Mouse (Mus musculus) NIH3T3 (cell line): ENCODE data around the gene Dhdh.
"Not testable (repeated sequence)": the region's sequence is repeated elsewhere in the genome, so short reads cannot be mapped to it uniquely, and the experiment has no call there.

Experiments
- DNase-seq: peaks from one replicate; pipeline ENCODE4 v3.0.0-alpha.2; 2012; ENCODE audit warnings: low read depth

Dhdh gene

GRCm38 (mm10) chr7:45488293-45489204 is at the start of gene Dhdh:
TSS of gene Dhdh (minus strand) at chr7:45488805.
- no peak for DNase-seq

GRCm38 (mm10) chr7:45537602-45538001 is 49.0 kb upstream of the Dhdh start:
- no peak for DNase-seq

- DNase-seq = peak; percentile 64
Observed at GRCm38 (mm10) chr7:45535676-45536075, 47.1 kb upstream of the Dhdh start.

- DNase-seq = peak; percentile 62
Observed at GRCm38 (mm10) chr7:45530643-45531042, 42.0 kb upstream of the Dhdh start.

- peak; percentile 63 for DNase-seq
Observed at GRCm38 (mm10) chr7:45529461-45529860, 40.9 kb upstream of the Dhdh start.

GRCm38 (mm10) chr7:45527169-45527568 is 38.6 kb upstream of the Dhdh start:
- DNase-seq = not testable (repeated sequence)

GRCm38 (mm10) chr7:45526474-45527120 is 38.0 kb upstream of the Dhdh start:
- peak; percentile 60 for DNase-seq

GRCm38 (mm10) chr7:45525809-45526473 is 37.3 kb upstream of the Dhdh start, which contains the start of the genes Ppp1r15a and Plekha4:
TSS of gene Ppp1r15a (minus strand) at chr7:45526268.
TSS of gene Plekha4 (plus strand) at chr7:45526330.
- DNase-seq = peak; percentile 98

- DNase-seq = peak; percentile 68
Observed at GRCm38 (mm10) chr7:45524841-45525621, 36.4 kb upstream of the Dhdh start.

GRCm38 (mm10) chr7:45523678-45524170 is 35.1 kb upstream of the Dhdh start:
- no peak for DNase-seq

- DNase-seq = peak; percentile 38
Observed at GRCm38 (mm10) chr7:45522957-45523676, 34.5 kb upstream of the Dhdh start.

- DNase-seq = no peak
Observed at GRCm38 (mm10) chr7:45522194-45522752, 33.7 kb upstream of the Dhdh start.

GRCm38 (mm10) chr7:45521728-45522184 is 33.2 kb upstream of the Dhdh start:
- DNase-seq = peak; percentile 75

GRCm38 (mm10) chr7:45520605-45521004 is 32.0 kb upstream of the Dhdh start:
- no peak for DNase-seq

- DNase-seq = peak; percentile 37
Observed at GRCm38 (mm10) chr7:45519345-45520120, 30.9 kb upstream of the Dhdh start.

- no peak for DNase-seq
Observed at GRCm38 (mm10) chr7:45518618-45519017, 30.0 kb upstream of the Dhdh start.

- not testable (repeated sequence) for DNase-seq
Observed at GRCm38 (mm10) chr7:45516846-45517245, 28.2 kb upstream of the Dhdh start.

GRCm38 (mm10) chr7:45515436-45515835 is 26.8 kb upstream of the Dhdh start:
- no peak for DNase-seq

GRCm38 (mm10) chr7:45514411-45514810 is 25.8 kb upstream of the Dhdh start:
- DNase-seq = no peak
